Mouse (Mus musculus): ENCODE data around the gene Hdac7. TPM values are rescaled to one million over a fixed set of nuclear protein-coding genes. Genes with fewer than 3 reads are reported as not detected.

The Hdac7 gene
- total and polyA plus RNA-seq, 3 experiments: 19.8 to 55.2 (median 21.7) TPM

DNA sequence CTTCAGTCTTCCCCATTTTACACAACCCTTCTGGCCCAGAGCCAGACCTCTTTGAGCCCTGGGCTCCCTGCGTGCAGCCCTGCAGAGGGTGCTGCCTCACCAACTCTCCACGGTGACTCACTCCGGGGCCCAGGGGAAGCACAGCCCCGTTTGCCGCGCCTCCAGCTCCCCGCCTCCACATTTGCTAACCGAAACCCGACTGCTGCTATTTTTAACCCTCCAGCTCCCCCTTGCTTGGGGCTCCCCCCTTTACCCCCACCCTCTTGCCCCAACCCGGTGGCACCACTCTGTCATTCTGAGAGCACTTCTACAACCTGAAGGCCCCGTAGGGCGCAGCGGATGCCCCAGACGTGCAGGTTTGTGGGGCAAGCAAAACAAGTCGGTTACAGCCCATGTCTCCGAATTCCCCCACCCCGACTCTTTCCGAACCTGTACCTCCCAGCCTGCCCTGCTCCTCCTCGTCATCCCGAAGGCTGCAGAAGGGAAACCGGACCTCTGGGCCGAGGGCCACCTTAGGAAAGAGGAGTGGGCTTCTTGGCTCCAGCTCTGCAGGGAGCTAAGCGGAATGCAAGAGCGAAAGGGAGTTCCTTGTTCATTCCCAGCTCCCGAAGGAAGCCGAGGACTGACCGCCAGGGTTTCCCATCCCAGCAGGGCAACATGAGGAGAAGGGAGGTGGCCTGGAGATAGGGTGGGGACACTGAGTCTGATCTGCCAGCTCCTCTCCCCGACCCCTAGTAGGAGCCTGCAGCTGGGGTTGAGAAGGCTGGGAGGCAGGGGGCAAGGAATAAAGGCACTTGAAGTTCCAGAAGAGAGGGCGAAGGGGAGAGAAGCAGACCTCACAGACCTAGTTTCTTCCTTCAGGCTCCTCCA lies 19.0 kb downstream of the Hdac7 start:
- peaks cover 57 to 94% of the 10 kb centered on the region in 2 experiments for H3K4me1 ChIP-seq (ENCODE audit: control insufficient read depth in 1 of 2, insufficient read depth in 2 of 2)
- H3K4me3 ChIP-seq (replicated peaks in 1 of 3; ENCODE audit: low read depth in 2 of 3, low read length in 2 of 3, poor library complexity in 1 of 3): peak overlapping the region; percentile 32 to 60 (median 46)
- H3K9ac ChIP-seq (ENCODE audit: insufficient read depth, low read depth): peak overlapping the region; percentile 80
- H3K36me3 ChIP-seq (replicated peaks in 1 of 2; ENCODE audit: control insufficient read depth in 1 of 2, insufficient read depth in 1 of 2, low read length in 1 of 2): peaks cover 0 to 18% of the 10 kb centered on the region in 2 experiments
- DNase-seq (ENCODE audit: extremely low read depth): peak; percentile 99
- no peaks in the 10 kb centered on the region for H3K27me3 ChIP-seq (replicated peaks)
- in situ Hi-C loops (cut with MboI; ENCODE audit: low pct_ligation_motif_present, low pct_unique_long_range_greater_than_20kb, low sequenced_read_pairs): loop anchor here (25.0 kb wide), 1 partner anchor 363 kb away; no protein-coding TSS in a partner anchor
- H3K9me3 ChIP-seq (replicated peaks; ENCODE audit: low read length): no peaks in the 10 kb centered on the region
- H3K27ac ChIP-seq (ENCODE audit: insufficient read depth, low read depth): peak overlapping the region; percentile 96
- dilution Hi-C loops (cut with MboI; ENCODE audit: extremely low pct_ligation_motif_present, extremely low pct_unique_long_range_greater_than_20kb, low sequenced_read_pairs): no loop called here
- H3K79me2 ChIP-seq (replicated peaks; ENCODE audit: control insufficient read depth, extremely low read depth, insufficient read depth, poor library complexity, severe bottlenecking): peaks cover 39% of the 10 kb centered on the region
- H3K4me2 ChIP-seq (ENCODE audit: insufficient read depth, low read depth, poor library complexity, severe bottlenecking): peak overlapping the region; percentile 96
- TF ChIP-seq MXI1 (IDR thresholded peaks at IDR 0.05; ENCODE audit: low read depth, low read length) (peak; percentile 71; the same call in 1 of the 2 replicates), CTCF (conservative IDR thresholded peaks at IDR 0.05 in 1 of 2, IDR thresholded peaks at IDR 0.05 in 1 of 2; ENCODE audit: low read depth in 2 of 2, low read length in 2 of 2) (peak in 1 of 2 experiments; percentile 94; a peak in 2 of 4 replicates), POLR2AphosphoS2 (IDR thresholded peaks at IDR 0.05; ENCODE audit: low read depth, low read length) (no peak), CHD2 (IDR thresholded peaks at IDR 0.05; ENCODE audit: low read length) (peak; percentile 85), HCFC1 (IDR thresholded peaks at IDR 0.05; ENCODE audit: low read depth, low read length) (no peak), ZKSCAN1 (IDR thresholded peaks at IDR 0.05; ENCODE audit: borderline replicate concordance, low read depth, low read length) (no peak), ZC3H11A (IDR thresholded peaks at IDR 0.05; ENCODE audit: low read depth, low read length) (peak; percentile 55), KAT2A (IDR thresholded peaks at IDR 0.05; ENCODE audit: insufficient replicate concordance, low read length) (0 out of 2 replicates have a peak, but pooled peaks have one; percentile 22), JUN (IDR thresholded peaks at IDR 0.05; ENCODE audit: insufficient read depth, low read depth, low read length) (no peak; the same call in 1 of the 2 replicates), ZMIZ1 (IDR thresholded peaks at IDR 0.05; ENCODE audit: low read depth, low read length) (peak; percentile 72; the same call in 1 of the 2 replicates), IRF4 (IDR thresholded peaks at IDR 0.05; ENCODE audit: low read depth, low read length) (peak; percentile 97), EP300 (IDR thresholded peaks at IDR 0.05; ENCODE audit: low read length) (peak; percentile 79), MAFK (IDR thresholded peaks at IDR 0.05; ENCODE audit: insufficient replicate concordance, low read length) (no peak; the same call in 1 of the 2 replicates), USF1 (IDR thresholded peaks at IDR 0.05; ENCODE audit: low read depth, low read length) (no peak), RAD21 (IDR thresholded peaks at IDR 0.05; ENCODE audit: low read depth, low read length) (peak; percentile 82), ELF1 (IDR thresholded peaks at IDR 0.05; ENCODE audit: low read depth, low read length) (no peak; the same call in 1 of the 2 replicates), UBTF (IDR thresholded peaks at IDR 0.05; ENCODE audit: low read depth, low read length) (peak; percentile 78), NRF1 (IDR thresholded peaks at IDR 0.05; ENCODE audit: low read depth, low read length) (peak; percentile 33; the same call in 1 of the 2 replicates), GABPA (IDR thresholded peaks at IDR 0.05; ENCODE audit: insufficient replicate concordance, low read depth, low read length) (no peak), BHLHE40 (IDR thresholded peaks at IDR 0.05; ENCODE audit: low read depth, low read length) (peak; percentile 83; the same call in 1 of the 2 replicates), ZNF384 (IDR thresholded peaks at IDR 0.05; ENCODE audit: low read depth, low read length) (no peak), TBP (conservative IDR thresholded peaks at IDR 0.05; ENCODE audit: low read depth, low read length) (0 out of 2 replicates have a peak, but pooled peaks have one; percentile 44), SMC3 (IDR thresholded peaks at IDR 0.05; ENCODE audit: low read depth, low read length) (peak; percentile 95), ETS1 (conservative IDR thresholded peaks at IDR 0.05; ENCODE audit: low read depth, low read length) (peak; percentile 95), TCF12 (IDR thresholded peaks at IDR 0.05; ENCODE audit: low read depth, low read length) (peak; percentile 93), MAZ (IDR thresholded peaks at IDR 0.05; ENCODE audit: low read depth, low read length) (peak; percentile 100), MAX (IDR thresholded peaks at IDR 0.05; ENCODE audit: low read length) (peak; percentile 14; the same call in 1 of the 2 replicates), JUND (conservative IDR thresholded peaks at IDR 0.05; ENCODE audit: low read depth, low read length) (no peak), CHD1 (IDR thresholded peaks at IDR 0.05; ENCODE audit: low read depth, low read length) (peak; percentile 67), E2F4 (IDR thresholded peaks at IDR 0.05; ENCODE audit: insufficient replicate concordance, low read depth, low read length) (no peak), MEF2A (IDR thresholded peaks at IDR 0.05; ENCODE audit: borderline replicate concordance, low read depth, low read length) (peak; percentile 100), SIN3A (IDR thresholded peaks at IDR 0.05; ENCODE audit: low read length) (peak; percentile 11; the same call in 1 of the 2 replicates), PAX5 (IDR thresholded peaks at IDR 0.05; ENCODE audit: low read length) (no peak), POLR2A (IDR thresholded peaks at IDR 0.05; ENCODE audit: low read depth, low read length) (peak; percentile 55), MYC (IDR thresholded peaks at IDR 0.05; ENCODE audit: low read depth, low read length) (peak; percentile 41; the same call in 1 of the 2 replicates), USF2 (conservative IDR thresholded peaks at IDR 0.05; ENCODE audit: low read depth, low read length) (no peak), RCOR1 (conservative IDR thresholded peaks at IDR 0.05; ENCODE audit: low read depth, low read length) (0 out of 2 replicates have a peak, but pooled peaks have one; percentile 2)

Measured in CH12.LX (cell line).